Mouse (Mus musculus) ZHBTc4 (cell line): ENCODE measurements around the gene Btbd19.
A peak's percentile ranks its signal among the peaks of the same experiment; 100 is the strongest.

Experiments
- DNase-seq: peaks from one replicate; pipeline ENCODE4 v3.0.0-alpha.2; 2011; ENCODE audit warnings: low read depth, low spot score

The Btbd19 gene

GRCm38 (mm10) chr4:117115592-117115991 is 9.9 kb downstream of the Btbd19 start:
- no peak for DNase-seq

DNA sequence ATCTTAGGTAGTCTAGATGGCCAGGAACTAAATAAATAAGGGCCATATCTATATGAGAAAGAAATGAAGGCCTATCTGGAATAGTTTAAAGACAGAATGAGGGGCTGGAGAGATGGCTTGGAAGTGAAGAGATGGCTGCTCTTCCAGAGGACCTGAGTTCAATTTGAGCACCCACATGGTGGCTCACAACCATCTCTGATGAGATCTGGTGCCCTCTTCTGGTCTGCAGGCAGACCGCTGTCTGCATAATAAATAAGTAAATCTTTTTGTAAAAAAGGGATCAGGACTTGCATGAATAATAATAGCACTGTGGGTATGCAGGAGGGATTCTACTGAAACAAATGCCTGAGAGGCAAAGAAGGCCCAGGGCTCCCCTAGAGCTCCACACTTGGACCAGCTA is 12.3 kb downstream of the Btbd19 start:
- DNase-seq, result no peak

- DNase-seq, result no peak
These were observed 14.5 kb downstream of the Btbd19 start for GRCm38 (mm10) chr4:117110985-117111384.

- no peak for DNase-seq
These were observed 15.3 kb downstream of the Btbd19 start for GRCm38 (mm10) chr4:117110249-117110648.

DNA sequence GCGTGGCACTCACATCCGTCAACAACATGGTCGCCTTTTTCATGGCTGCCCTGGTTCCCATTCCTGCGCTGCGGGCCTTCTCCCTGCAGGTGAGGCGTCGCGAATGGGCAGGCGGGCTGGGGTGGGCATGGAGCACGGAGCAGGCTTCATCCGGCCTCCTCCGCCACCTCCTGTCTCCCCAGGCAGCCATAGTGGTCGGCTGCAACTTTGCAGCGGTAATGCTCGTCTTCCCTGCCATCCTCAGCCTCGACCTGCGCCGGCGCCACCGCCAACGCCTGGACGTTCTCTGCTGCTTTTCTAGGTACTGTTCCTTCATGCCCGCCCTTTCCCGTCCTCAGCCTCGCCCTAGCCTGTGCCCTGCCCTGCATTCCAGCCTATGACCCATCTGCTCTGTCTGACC is 16.2 kb downstream of the Btbd19 start:
- DNase-seq, result no peak

GRCm38 (mm10) chr4:117108524-117108849 is 17.0 kb downstream of the Btbd19 start:
- no peak for DNase-seq

DNA sequence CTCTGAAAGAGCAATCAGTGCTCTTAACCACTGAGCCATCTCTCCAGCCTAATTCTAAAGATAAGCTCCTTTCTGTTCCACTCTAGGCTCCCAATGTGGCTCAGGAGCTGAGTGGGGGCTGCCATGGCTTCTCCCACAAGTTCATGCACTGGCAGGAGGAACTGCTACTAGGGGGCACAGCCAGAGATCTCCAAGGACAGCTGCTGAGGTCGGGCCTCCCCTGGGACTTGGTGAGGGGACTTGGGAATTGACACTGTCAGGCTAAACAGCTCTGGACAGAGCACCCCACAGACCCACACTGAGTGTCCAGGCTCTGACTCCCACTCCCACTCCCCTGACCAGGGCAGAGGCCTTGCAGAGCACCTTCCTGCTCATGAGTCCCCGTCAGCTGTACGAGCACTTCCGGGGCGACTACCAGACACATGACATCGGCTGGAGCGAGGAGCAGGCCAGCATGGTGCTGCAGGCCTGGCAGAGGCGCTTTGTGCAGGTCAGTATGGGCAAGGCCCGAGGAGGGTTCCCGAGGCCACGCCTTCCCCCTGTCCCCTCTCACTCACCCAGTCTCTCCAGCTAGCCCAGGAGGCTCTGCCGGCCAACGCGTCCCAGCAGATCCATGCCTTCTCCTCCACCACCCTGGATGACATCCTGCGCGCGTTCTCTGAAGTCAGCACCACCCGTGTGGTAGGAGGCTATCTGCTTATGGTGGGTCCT is 17.6 kb downstream of the Btbd19 start:
- DNase-seq, result no peak

DNA sequence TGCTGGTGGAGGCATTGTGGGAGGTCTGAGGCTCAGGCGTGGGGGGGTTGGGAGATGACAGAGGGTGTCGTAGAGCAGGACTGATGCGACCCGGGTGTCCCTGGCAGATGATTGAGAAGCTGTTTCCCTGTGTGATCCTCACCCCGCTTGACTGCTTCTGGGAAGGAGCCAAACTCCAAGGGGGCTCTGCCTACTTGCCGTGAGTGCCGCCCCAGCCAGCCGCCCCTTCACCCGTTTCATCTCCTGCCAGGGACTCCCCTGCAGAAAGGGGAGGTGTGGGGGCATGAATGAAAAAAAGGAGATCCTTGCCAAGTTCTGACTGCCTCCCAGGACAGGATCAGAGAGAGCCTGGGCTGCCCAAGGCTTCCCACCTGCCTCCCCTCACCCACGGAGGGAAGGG is 20.4 kb downstream of the Btbd19 start:
- DNase-seq, result no peak

DNA sequence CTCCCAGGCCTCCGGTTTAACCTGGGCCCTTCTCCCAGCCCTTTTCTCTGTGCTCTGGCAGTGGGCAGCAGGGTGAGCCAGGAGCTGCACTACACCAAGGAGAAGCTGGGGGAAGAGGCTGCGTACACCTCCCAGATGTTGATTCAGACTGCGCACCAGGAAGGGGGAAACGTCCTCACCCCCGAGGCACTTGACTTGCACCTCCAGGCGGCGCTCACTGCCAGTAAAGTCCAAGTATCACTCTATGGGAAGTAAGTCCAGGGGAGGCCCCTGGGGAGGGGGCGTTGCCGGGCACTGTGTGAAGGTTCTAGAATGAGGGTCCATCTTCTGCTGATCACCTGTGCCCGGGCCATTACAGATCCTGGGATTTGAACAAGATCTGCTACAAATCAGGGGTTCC is 20.9 kb downstream of the Btbd19 start:
- peak; percentile 66 for DNase-seq

DNA sequence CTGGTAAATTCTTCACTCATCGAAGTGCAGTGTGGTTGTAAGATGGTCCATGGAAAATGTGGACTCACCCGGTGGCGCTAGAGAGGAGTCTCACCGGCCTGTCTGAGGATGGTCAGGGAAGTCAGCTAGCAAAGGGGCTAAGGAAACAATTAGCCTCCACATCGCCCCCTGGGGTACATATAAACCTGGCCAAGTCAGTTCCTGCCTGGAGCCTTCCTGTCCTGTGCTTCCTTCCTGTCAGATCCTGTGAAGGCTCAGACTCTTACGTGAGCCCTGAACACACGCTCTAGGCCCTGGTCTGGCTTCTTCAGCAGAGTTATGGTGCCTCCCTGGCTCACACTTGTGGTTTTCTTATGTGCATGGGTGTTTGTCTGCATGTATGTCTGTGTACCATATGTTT is 24.3 kb downstream of the Btbd19 start:
- peak; percentile 91 for DNase-seq

DNA sequence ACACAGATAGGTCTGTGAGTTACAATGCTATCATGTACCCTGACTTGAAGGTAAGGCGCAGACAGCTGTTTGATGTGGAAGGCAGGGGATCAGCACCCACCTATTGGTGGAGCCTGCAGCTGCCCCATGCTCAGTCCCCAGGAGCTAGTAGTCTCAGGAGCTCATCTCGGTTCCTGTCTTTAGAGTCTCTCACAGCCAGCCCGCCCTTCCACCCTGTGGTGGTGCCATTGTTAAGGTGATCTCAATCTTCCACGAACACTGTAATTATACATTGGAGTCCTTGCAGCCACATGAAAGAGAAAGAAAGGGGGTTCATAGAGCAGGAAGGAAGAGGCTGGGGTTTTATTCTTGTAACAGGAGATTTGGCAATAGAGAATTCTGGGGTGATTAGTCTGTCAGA is 25.5 kb downstream of the Btbd19 start:
- DNase-seq, result no peak

- DNase-seq, result no peak
These were observed 26.8 kb downstream of the Btbd19 start for GRCm38 (mm10) chr4:117098764-117099036.

GRCm38 (mm10) chr4:117097969-117098763 is 27.4 kb downstream of the Btbd19 start:
- no peak for DNase-seq

GRCm38 (mm10) chr4:117096666-117097065 is 28.9 kb downstream of the Btbd19 start:
- DNase-seq, result no peak

DNA sequence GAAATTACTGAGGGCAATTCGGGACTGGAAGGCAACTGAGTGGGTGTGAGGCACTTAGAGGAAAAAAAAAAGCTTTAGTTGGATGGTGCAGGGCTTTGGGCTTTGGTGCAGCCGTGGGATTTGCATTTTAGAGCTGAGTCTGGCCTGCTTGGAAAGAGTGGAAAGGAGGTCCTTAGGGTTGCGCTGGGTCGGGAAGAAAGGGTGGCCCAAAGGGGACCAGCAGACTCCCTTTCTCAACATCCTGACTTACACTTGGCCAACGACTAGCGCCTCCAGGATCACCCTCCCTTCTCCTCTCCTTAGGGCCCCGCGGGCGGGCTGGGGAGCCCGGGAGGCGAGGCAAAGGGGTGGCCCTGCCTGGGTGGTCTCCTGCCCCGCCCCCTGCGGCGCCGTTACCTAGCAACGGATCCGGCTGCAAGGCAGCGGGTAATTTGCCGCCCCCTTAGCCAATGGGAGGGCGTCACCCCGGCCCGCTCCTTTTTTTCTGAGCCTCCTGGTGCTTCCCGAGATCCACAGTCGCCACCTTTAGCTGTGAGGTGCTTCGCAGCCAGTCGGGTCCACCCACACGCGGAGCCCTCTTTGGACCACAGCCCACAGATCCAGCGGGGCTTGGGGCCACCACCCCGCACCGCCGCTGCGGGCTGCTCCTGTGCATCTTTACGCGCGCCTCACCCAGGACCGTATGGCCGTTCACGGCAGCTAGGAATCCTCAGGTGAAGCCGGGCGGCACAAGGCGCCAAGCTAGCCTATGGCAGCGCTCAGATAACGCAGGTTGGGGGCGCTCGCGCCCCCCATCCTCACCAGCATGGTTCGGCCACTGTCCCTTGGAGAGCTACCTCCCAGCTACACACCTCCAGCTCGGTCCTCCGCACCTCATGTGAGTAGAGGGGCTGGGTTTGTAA is 29.7 kb downstream of the Btbd19 start, which contains the start of gene Ptch2:
Gene Ptch2 (plus strand): TSS at position 525 of the 902 bp plus-strand sequence.
- peak; percentile 95 for DNase-seq

DNA sequence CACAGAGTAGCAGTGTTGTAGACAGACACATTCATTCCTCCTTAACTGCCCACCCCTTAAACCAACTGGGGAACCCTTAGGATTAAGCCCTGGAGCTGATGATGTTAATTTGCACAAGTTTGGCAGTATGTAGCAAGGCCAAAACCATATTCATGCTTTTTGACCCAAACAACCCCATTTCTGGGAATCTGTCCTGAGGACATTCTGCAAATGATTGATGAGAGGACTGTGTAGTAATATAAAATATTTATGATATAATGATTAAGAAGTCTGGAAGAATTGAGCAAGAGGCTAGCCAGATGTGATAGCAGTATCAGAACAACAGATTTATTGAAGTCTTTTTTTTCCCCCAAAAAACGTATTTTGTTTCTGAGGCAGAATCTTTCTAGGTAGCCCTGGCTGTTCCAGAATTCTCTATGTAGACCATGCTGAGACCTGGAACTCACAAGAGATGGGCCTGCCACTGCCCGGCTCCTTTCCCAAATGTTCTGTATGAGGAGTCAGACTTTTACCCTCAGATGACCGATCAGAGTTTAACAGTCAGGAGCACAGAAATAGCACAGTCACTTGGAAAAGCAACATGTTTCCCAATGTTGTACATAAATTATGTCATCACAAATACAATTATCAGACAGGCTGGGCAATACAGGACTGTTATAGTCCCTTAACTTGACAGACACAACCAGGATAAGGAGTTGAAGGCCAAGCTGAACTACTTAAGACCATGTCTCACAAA is 30.7 kb downstream of the Btbd19 start:
- DNase-seq, result no peak

GRCm38 (mm10) chr4:117090586-117090985 is 34.9 kb downstream of the Btbd19 start:
- DNase-seq, result no peak

DNA sequence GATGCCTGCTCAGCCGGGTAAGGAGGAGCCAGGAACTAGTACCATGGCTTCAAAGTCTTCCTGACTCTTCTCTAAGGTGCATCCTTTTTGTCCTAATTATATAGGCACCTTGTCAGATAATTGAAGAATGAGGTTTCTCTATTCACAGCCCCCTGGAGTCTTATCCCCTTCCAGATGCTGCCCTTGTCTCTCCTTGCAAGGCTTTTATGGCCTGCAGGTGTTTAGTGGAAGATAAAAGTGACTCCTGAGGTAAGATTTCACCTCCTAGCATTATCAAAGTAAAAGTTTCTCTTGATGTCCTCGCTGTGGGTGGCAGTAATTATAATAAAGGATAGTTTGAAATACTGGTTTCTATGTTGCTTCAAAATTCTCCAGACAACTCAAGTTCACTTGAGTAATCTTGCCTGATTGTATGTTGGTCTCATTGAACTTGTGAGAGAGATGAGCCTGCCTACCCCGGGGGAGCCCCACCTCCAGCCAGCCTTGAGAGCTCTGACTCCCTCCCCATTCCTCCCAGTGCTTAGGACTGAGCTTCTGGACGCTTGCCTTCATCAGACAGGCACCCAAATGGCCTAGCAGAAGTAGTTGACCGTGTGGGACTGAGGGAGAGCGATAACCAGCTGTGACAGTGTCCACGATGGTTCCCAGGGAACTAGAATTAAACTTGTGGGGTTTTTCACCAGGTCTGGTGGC is 37.4 kb downstream of the Btbd19 start:
- no peak for DNase-seq

DNA sequence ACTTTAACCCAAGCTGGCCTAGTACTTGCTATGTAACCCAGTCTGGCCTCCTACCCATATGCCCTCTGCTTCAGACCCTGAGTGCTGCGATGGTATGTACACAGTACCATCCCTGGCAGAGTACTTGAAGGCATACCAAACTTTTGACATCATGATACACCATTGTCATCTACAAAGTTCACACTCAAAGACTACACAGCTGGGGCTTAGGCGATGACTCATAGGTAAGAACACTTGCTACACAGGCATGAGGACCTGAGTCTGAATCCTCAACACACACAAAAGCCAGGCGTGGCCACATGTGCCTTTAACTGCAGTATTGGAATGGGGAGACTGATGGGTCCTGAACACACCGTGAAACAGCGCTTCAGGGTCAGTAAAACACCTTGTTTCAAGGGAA is 54.3 kb downstream of the Btbd19 start:
- DNase-seq, result no peak

DNA sequence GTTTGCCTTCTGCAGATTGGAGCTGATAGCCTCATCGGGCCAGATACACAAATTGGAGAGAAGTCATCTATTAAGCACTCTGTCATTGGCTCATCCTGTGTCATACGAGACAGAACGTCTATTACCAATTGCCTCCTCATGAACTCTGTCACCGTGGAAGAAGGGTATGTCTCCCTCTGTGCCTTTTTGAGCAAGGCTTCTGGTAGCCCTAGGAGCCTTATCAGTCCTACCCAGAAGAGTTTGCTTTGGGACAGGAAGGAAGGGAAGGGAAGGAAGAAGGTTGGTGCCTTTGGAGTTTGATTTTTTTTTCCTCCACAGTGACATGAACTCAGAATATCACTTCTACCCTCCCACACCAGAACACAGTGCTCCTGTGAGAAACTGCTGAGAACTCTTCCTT is 54.9 kb downstream of the Btbd19 start:
- no peak for DNase-seq

GRCm38 (mm10) chr4:117069647-117070046 is 55.9 kb downstream of the Btbd19 start:
- DNase-seq, result no peak
